Mouse (Mus musculus) lung, postnatal 36 days (tissue): ENCODE results near the gene Cfap299.
"Not testable (repeated sequence)": the region's sequence is repeated elsewhere in the genome, so short reads cannot be mapped to it uniquely, and the experiment has no call there.

Experiments
- DNase-seq: peaks from one replicate; pipeline ENCODE4 v3.0.0; 2022; ENCODE audit warnings: mixed read lengths

The Cfap299 gene

GRCm38 (mm10) chr5:98328848-98329624 is at the start of gene Cfap299:
Gene Cfap299, plus strand, starts transcription at chr5:98329304.
- peak; percentile 84 for DNase-seq

- DNase-seq = no peak
These were observed 47.1 kb upstream of the Cfap299 start for GRCm38 (mm10) chr5:98281993-98282392.

GRCm38 (mm10) chr5:98283696-98284478 is 45.2 kb upstream of the Cfap299 start:
- DNase-seq = no peak

GRCm38 (mm10) chr5:98290642-98291041 is 38.5 kb upstream of the Cfap299 start:
- no peak for DNase-seq

GRCm38 (mm10) chr5:98292388-98293048 is 36.6 kb upstream of the Cfap299 start:
- DNase-seq = no peak

GRCm38 (mm10) chr5:98293049-98293715 is 35.9 kb upstream of the Cfap299 start:
- DNase-seq = no peak

GRCm38 (mm10) chr5:98300079-98300478 is 29.0 kb upstream of the Cfap299 start:
- no peak for DNase-seq

- DNase-seq = no peak
These were observed 23.4 kb upstream of the Cfap299 start for GRCm38 (mm10) chr5:98305673-98306072.

- DNase-seq = no peak
These were observed 22.6 kb upstream of the Cfap299 start for GRCm38 (mm10) chr5:98306528-98306927.

GRCm38 (mm10) chr5:98326625-98327024 is 2.5 kb upstream of the Cfap299 start:
- no peak for DNase-seq

- not testable (repeated sequence) for DNase-seq
These were observed 14.6 kb downstream of the Cfap299 start for GRCm38 (mm10) chr5:98343751-98344150.

- DNase-seq = no peak
These were observed 15.5 kb downstream of the Cfap299 start for GRCm38 (mm10) chr5:98344581-98344980.

- no peak for DNase-seq
These were observed 17.0 kb downstream of the Cfap299 start for GRCm38 (mm10) chr5:98346067-98346466.

GRCm38 (mm10) chr5:98348605-98349004 is 19.5 kb downstream of the Cfap299 start:
- DNase-seq = peak; percentile 80

- no peak for DNase-seq
These were observed 30.8 kb downstream of the Cfap299 start for GRCm38 (mm10) chr5:98359912-98360311.

- DNase-seq = no peak
These were observed 31.8 kb downstream of the Cfap299 start for GRCm38 (mm10) chr5:98360792-98361419.

GRCm38 (mm10) chr5:98363428-98363827 is 34.3 kb downstream of the Cfap299 start:
- DNase-seq = peak; percentile 22

GRCm38 (mm10) chr5:98365340-98365739 is 36.2 kb downstream of the Cfap299 start:
- no peak for DNase-seq

- no peak for DNase-seq
These were observed 39.7 kb downstream of the Cfap299 start for GRCm38 (mm10) chr5:98368822-98369221.

GRCm38 (mm10) chr5:98369426-98369825 is 40.3 kb downstream of the Cfap299 start:
- DNase-seq = no peak

GRCm38 (mm10) chr5:98376058-98376798 is 47.1 kb downstream of the Cfap299 start:
- DNase-seq = no peak

GRCm38 (mm10) chr5:98376799-98377090 is 47.6 kb downstream of the Cfap299 start:
- DNase-seq = no peak
